Mouse (Mus musculus) liver, embryonic 13.5 days (tissue): ENCODE data around the gene Ptger1. TPM values are rescaled to one million over a fixed set of nuclear protein-coding genes. Genes with fewer than 3 reads are reported as not detected.
A peak's percentile ranks its signal among the peaks of the same experiment; 100 is the strongest.

Experiments used
- ATAC-seq: fragments of 200-750 bp; cut with Nextera tagmentation; 2 replicates; pipeline ENCODE4 v1.8.0; 2017; ENCODE audit warnings: low read depth, mild to moderate bottlenecking, moderate number of reproducible peaks, moderate library complexity
- DNase-seq: peaks from one replicate; pipeline ENCODE4 v3.0.0; 2022
- H3K27ac ChIP-seq: fragments of 300-500 bp; sonication (generic); 2 replicates; pipeline ENCODE4 v1.5.1; 2015; ENCODE audit warnings: moderate library complexity, mild to moderate bottlenecking, inconsistent platforms
- H3K27me3 ChIP-seq: fragments of 300-500 bp; sonication (generic); 2 replicates; pipeline ENCODE4 v1.6.1; 2015; ENCODE audit warnings: mild to moderate bottlenecking, inconsistent platforms
- H3K36me3 ChIP-seq: fragments of 300-500 bp; sonication (generic); 2 replicates; pipeline ENCODE4 v1.6.1; 2015; ENCODE audit warnings: mild to moderate bottlenecking, inconsistent platforms
- H3K4me1 ChIP-seq: fragments of 300-500 bp; sonication (generic); replicated peaks from 2 replicates; pipeline ENCODE4 v1.6.1; 2015; ENCODE audit warnings: inconsistent platforms
- H3K4me2 ChIP-seq: fragments of 300-500 bp; sonication (generic); 2 replicates; pipeline ENCODE4 v1.6.1; 2015; ENCODE audit warnings: inconsistent platforms, mild to moderate bottlenecking, moderate library complexity
- H3K4me3 ChIP-seq: fragments of 300-500 bp; sonication (generic); replicated peaks from 2 replicates; pipeline ENCODE4 v1.5.1; 2015; ENCODE audit warnings: mild to moderate bottlenecking, inconsistent platforms
- H3K9ac ChIP-seq: fragments of 300-500 bp; sonication (generic); 2 replicates; pipeline ENCODE4 v1.6.1; 2015; ENCODE audit warnings: mild to moderate bottlenecking, inconsistent platforms
- H3K9me3 ChIP-seq: fragments of 300-500 bp; sonication (generic); replicated peaks from 2 replicates; pipeline ENCODE4 v1.6.1; 2016; ENCODE audit warnings: inconsistent platforms
- WGBS: fragments of 180-500 bp; shearing (Covaris S2); methylation state at CpG from one replicate; pipeline ENCODE4 v1.1.7; 2015; ENCODE audit not compliant: insufficient replicate concordance; 5-methylcytosine and 5-hydroxymethylcytosine counted together
- polyA plus RNA-seq: library from polyadenylated mRNA; unstranded; fragments of >200 nt; fragmentation: Nextera tagmentation; extraction: Ambion mirVana; gene quantifications from 2 replicates; pipeline ENCODE4 v1.2.1, GENCODE M21; 2015

Gene Ptger1
- polyA plus RNA-seq, 1 experiment from 2014 or later, result 0.32 TPM

DNA sequence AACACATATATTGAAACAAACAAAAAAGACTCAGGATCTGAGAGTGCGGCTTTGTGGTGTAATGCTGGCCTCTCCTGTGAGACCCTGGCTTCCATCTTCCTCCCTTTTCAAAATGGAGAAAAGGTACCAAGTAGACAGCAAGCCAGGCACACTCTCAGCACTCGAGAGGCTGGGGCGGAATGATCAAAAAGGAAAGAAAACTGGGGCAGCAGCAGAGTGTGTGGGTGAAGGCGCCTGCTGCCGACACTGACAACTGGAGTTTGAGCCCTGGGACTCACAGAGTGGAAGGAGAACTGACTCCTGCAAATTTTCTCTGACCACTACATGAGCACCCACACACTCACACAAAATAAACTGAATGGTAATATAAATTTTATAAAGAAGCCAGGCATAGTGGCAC is 8.0 kb downstream of the Ptger1 start:
- no peak for DNase-seq
- Histone ChIP-seq H3K9me3 (no peaks in the 10 kb centered on the region), H3K4me2 (no peak overlapping the region), H3K27me3 (no peaks in the 10 kb centered on the region), H3K4me3 (no peak overlapping the region), H3K9ac (no peak overlapping the region), H3K4me1 (no peaks in the 10 kb centered on the region), H3K36me3 (peaks cover 61% of the 10 kb centered on the region), H3K27ac (no peak overlapping the region)
- ATAC-seq, result no peak
- WGBS, result 81% methylated on average over 5 of the region's 5 CpGs

DNA sequence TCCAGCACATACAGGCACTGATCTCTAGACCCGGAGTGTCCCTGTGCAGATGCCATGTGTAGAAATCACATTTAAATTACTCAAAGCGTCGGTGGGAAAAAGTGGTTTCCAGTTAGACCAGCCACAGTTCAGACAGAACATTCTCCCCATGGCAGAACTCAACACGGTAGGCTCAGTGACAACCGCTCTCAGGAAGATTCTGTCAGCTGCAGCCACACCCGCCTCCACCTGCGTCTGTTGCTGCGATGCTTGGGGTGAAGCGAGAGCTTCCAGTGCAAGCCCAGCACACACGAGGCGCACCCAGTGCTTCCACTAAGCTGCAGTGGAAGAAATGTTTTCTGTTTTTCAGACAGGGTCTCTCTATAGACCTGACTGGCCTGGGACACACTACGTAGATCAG is 13.4 kb downstream of the Ptger1 start:
- no peak for ATAC-seq
- peaks cover 71% of the 10 kb centered on the region for H3K36me3 ChIP-seq
- H3K4me2 ChIP-seq, result no peak overlapping the region
- peaks cover 22% of the 10 kb centered on the region for H3K4me1 ChIP-seq
- H3K27me3 ChIP-seq, result no peaks in the 10 kb centered on the region
- H3K4me3 ChIP-seq, result no peak overlapping the region
- no peak overlapping the region for H3K27ac ChIP-seq
- WGBS, result 83% methylated on average over 12 of the region's 12 CpGs
- no peak overlapping the region for H3K9ac ChIP-seq
- no peaks in the 10 kb centered on the region for H3K9me3 ChIP-seq
- DNase-seq, result no peak

DNA sequence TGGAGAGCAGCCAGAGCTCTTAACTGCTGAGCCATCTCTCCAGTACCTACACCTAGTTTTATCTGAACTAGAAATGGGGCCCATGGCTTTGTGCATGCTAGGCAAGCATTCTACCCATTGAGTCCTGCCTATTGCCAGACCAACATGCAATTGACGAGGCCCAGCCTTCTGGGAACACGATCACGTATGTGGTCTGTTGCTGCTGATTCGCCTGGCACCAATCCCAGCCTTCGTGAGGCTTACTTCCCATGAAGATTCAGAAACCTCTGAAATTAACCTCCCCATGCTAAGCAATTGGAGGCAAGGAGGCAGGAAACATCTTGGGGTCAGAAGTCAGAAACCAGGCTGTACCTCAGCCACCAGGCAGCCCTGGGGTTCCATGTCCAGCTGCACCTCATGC is 14.1 kb downstream of the Ptger1 start:
- WGBS, result 76% methylated on average over 5 of the region's 5 CpGs

GRCm38 (mm10) chr8:83681099-83681498 is 14.6 kb downstream of the Ptger1 start:
- Histone ChIP-seq H3K4me3 (no peak overlapping the region), H3K4me2 (no peak overlapping the region), H3K36me3 (peaks cover 83% of the 10 kb centered on the region), H3K27me3 (no peaks in the 10 kb centered on the region), H3K9me3 (no peaks in the 10 kb centered on the region), H3K27ac (peak overlapping the region; percentile 34), H3K4me1 (peaks cover 22% of the 10 kb centered on the region), H3K9ac (no peak overlapping the region)
- 63% methylated on average over 6 of the region's 6 CpGs for WGBS
- ATAC-seq (peak; percentile 39), DNase-seq (no peak)

More for the DNA sequence above, 14.1 kb downstream of the Ptger1 start:
- H3K4me3 ChIP-seq, result no peak overlapping the region
- H3K27me3 ChIP-seq, result no peaks in the 10 kb centered on the region
- H3K27ac ChIP-seq, result peak overlapping the region; percentile 34; the same call in 1 of the 2 replicates
- H3K4me2 ChIP-seq, result no peak overlapping the region
- no peak overlapping the region for H3K9ac ChIP-seq
- peaks cover 22% of the 10 kb centered on the region for H3K4me1 ChIP-seq
- no peaks in the 10 kb centered on the region for H3K9me3 ChIP-seq
- no peak for DNase-seq
- ATAC-seq, result no peak
- H3K36me3 ChIP-seq, result peaks cover 78% of the 10 kb centered on the region

DNA sequence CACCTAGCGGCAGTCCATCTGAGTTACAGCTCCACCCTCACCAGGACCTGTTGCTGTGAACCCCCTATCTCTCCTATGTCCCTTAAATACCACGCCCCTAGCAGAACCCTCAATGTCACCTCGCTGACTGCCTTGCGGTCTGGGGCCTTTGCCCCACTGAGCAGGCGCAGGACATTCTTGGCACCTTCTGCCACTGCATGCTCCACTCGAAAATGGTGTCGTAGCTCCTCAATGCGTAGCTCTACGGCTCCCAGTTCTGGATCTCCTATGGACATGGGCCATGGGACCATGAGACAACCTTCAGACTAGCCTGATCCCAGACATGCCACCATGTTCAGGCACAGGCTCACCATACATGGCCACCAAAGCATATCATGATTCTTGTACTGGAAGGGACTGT is 18.0 kb downstream of the Ptger1 start:
- peaks cover 63% of the 10 kb centered on the region for H3K36me3 ChIP-seq
- no peaks in the 10 kb centered on the region for H3K27me3 ChIP-seq
- no peak overlapping the region for H3K9ac ChIP-seq
- no peaks in the 10 kb centered on the region for H3K9me3 ChIP-seq
- WGBS, result 80% methylated on average over 9 of the region's 9 CpGs
- no peak for ATAC-seq
- no peak overlapping the region for H3K4me3 ChIP-seq
- DNase-seq, result no peak
- peaks cover 22% of the 10 kb centered on the region for H3K4me1 ChIP-seq
- H3K27ac ChIP-seq, result no peak overlapping the region
- no peak overlapping the region for H3K4me2 ChIP-seq

DNA sequence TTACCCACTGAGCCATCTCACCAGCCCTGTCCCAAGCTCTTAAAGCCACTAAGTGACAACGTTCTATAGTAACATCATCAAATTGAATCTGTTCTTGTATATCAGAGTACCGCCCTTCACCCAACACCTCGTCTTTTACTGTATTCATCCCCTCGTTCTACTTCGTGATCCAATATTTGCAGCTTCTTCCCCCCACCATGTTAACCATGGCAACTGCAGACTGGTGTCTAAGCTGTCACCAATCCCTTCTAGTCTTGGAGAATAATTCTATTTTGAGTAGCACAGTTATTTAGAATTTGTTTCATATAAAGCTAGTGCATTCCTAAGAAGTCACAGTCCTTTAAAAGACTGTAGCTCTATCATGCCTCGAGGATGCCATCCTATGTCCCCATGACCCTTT is 22.8 kb downstream of the Ptger1 start:
- Histone ChIP-seq H3K9me3 (no peaks in the 10 kb centered on the region), H3K36me3 (peaks cover 57% of the 10 kb centered on the region), H3K4me1 (peaks cover 13% of the 10 kb centered on the region), H3K4me2 (no peak overlapping the region), H3K4me3 (no peak overlapping the region), H3K9ac (no peak overlapping the region), H3K27ac (no peak overlapping the region), H3K27me3 (no peaks in the 10 kb centered on the region)
- DNase-seq (no peak), ATAC-seq (no peak)
- 79% methylated on average over 6 of the region's 6 CpGs for WGBS

DNA sequence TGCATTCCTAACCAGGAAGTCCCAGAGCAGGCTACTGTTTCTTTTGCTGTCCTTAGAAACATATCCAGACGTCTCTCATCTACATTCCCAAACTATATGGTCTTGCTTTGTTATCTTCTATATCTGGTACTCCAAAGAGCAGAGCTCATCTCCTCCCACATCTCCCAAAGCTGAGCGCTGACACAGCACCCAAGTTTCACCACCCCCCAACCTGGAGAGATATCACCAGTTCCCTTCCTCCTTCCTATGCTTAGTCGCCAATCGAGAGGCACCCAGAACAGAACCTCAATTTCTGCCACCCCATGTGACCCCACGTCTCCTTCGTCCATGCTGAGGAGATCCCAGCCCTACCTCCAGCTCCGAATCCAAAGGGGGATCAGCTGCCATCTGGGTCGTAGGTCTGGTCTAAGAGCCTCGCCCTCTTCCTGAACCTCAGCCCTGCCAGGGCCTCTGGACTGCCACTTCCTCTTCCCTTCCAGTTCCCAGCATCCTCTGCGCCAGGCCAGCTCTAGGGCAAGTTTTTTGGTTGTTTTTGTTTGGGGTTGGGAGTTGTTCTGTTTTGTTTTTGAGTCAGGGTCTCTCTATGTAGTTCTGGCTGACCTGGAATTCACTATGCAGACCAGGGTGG is 27.2 kb downstream of the Ptger1 start:
- H3K9ac ChIP-seq, result no peak overlapping the region
- H3K4me2 ChIP-seq, result peak overlapping the region; percentile 23; the same call in 1 of the 2 replicates
- WGBS, result 29% methylated on average over 10 of the region's 10 CpGs
- H3K4me3 ChIP-seq, result 0 out of 2 replicates have a peak overlapping the region, but pooled peaks have one; percentile 6
- H3K27ac ChIP-seq, result no peak overlapping the region
- H3K27me3 ChIP-seq, result no peaks in the 10 kb centered on the region
- ATAC-seq (no peak), DNase-seq (no peak)
- H3K9me3 ChIP-seq, result no peaks in the 10 kb centered on the region
- H3K4me1 ChIP-seq, result peaks cover 55% of the 10 kb centered on the region
- H3K36me3 ChIP-seq, result peaks cover 34% of the 10 kb centered on the region

GRCm38 (mm10) chr8:83694369-83695160 is 28.1 kb downstream of the Ptger1 start:
- H3K9ac ChIP-seq, result no peak overlapping the region
- peaks cover 63% of the 10 kb centered on the region for H3K4me1 ChIP-seq
- no peak overlapping the region for H3K4me3 ChIP-seq
- WGBS, result 61% methylated on average over 11 of the region's 11 CpGs
- ATAC-seq (no peak), DNase-seq (no peak)
- H3K4me2 ChIP-seq, result no peak overlapping the region
- 0 out of 2 replicates have a peak overlapping the region, but pooled peaks have one; percentile 30 for H3K27ac ChIP-seq
- H3K27me3 ChIP-seq, result no peaks in the 10 kb centered on the region
- H3K36me3 ChIP-seq, result peaks cover 30% of the 10 kb centered on the region
- H3K9me3 ChIP-seq, result no peaks in the 10 kb centered on the region

- ATAC-seq (no peak), DNase-seq (no peak)
- Histone ChIP-seq H3K9me3 (no peaks in the 10 kb centered on the region), H3K4me1 (peaks cover 73% of the 10 kb centered on the region), H3K4me2 (no peak overlapping the region), H3K27me3 (no peaks in the 10 kb centered on the region), H3K9ac (no peak overlapping the region), H3K36me3 (peaks cover 24% of the 10 kb centered on the region), H3K27ac (0 out of 2 replicates have a peak overlapping the region, but pooled peaks have one; percentile 5), H3K4me3 (no peak overlapping the region)
- whole genome bisulfite sequencing, result 57% methylated on average over 10 of the region's 17 CpGs
These were observed 29.1 kb downstream of the Ptger1 start for GRCm38 (mm10) chr8:83695351-83696106.

DNA sequence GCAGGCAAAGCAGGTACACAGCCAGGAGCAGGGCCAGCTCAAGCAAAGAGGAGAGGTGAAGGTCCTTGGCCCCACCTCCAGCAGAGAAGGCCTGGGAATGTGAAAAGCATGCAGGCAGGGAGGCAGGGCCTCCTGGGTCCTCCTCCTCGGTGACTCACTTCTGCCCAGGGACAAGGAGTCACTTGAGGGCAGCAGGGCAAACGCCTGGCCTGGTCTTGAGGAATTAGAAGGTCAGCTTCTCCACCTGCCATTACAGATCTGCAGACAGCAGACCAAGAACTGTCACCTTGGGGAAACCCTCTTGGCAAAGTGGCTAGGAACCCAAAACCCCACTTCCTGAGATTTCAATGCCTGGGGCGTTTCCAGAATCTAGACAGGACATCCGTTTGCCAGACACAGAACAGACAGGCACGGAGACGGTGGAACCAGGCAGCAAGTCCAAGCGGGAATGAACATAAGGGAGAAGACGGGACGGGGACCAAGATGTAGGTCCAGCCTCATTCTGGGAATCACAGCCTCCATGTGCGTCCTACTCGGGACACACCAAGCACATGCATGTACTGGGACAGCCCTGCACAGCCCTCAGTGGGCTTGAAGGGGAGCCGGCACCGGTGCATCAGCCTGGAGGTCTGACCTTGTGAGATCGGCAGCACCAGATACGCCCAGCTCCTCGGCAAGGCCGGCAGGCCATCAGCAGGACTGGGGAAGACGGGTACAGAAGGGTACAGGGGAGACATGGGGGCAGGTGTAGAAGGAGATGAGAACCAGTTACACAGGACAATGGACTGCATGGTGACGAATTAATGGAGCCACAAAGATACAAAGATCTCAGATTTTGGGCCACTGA is 31.1 kb downstream of the Ptger1 start:
- 32% methylated on average over 19 of the region's 19 CpGs for WGBS
- Histone ChIP-seq H3K27me3 (no peaks in the 10 kb centered on the region), H3K9ac (peak overlapping the region; percentile 92), H3K4me3 (peak overlapping the region; percentile 87), H3K27ac (peak overlapping the region; percentile 82), H3K9me3 (no peaks in the 10 kb centered on the region), H3K4me2 (peak overlapping the region; percentile 99), H3K4me1 (peaks cover 73% of the 10 kb centered on the region), H3K36me3 (peaks cover 3% of the 10 kb centered on the region)
- no peak for ATAC-seq
- DNase-seq, result no peak
